Mouse (Mus musculus) heart, embryonic 14.5 days (tissue): ENCODE results near the gene Dok5. TPM values are rescaled to one million over a fixed set of nuclear protein-coding genes. Genes with fewer than 3 reads are reported as not detected.

Experiments used
- ATAC-seq: fragments of 200-750 bp; cut with Nextera tagmentation; 2 replicates; pipeline ENCODE4 v1.8.0; 2017; ENCODE audit warnings: low read depth, moderate TSS enrichment; ENCODE audit not compliant: insufficient number of reproducible peaks, insufficient read depth, low FRiP score
- H3K27ac ChIP-seq, 2 experiments: fragments of 200-500 bp in 1 of 2; fragments of 300-500 bp in 1 of 2; sonication (generic) in 1 of 2; replicated peaks in 1 of 2; 2 replicates each; pipeline ENCODE4 v1.5.1; 2012 to 2014; ENCODE audit warnings: low read depth in 2 of 2, low read length in 2 of 2, control low read depth in 1 of 2, mild to moderate bottlenecking in 1 of 2, mixed read lengths in 1 of 2; ENCODE audit not compliant: control insufficient read depth in 1 of 2, insufficient read depth in 1 of 2
- H3K27me3 ChIP-seq: fragments of 300-500 bp; sonication (generic); 2 replicates; pipeline ENCODE4 v1.6.1; 2014; ENCODE audit warnings: mild to moderate bottlenecking, low read length, control low read depth; ENCODE audit not compliant: control insufficient read depth, insufficient read depth
- H3K36me3 ChIP-seq: fragments of 300-500 bp; sonication (generic); 2 replicates; pipeline ENCODE4 v1.6.1; 2014; ENCODE audit warnings: mild to moderate bottlenecking, control low read depth, low read length, mixed read lengths; ENCODE audit not compliant: control insufficient read depth, insufficient read depth
- H3K4me1 ChIP-seq, 2 experiments: fragments of 200-500 bp in 1 of 2; fragments of 300-500 bp in 1 of 2; sonication (generic) in 1 of 2; 2 replicates each; pipeline ENCODE4 v1.6.1; 2012 to 2014; ENCODE audit warnings: low read length in 2 of 2, control low read depth in 1 of 2, mixed read lengths in 1 of 2; ENCODE audit not compliant: control insufficient read depth in 2 of 2, insufficient read depth in 2 of 2
- H3K4me2 ChIP-seq: fragments of 300-500 bp; sonication (generic); 2 replicates; pipeline ENCODE4 v1.6.1; 2014; ENCODE audit warnings: mild to moderate bottlenecking, low read length
- H3K4me3 ChIP-seq, 2 experiments: fragments of 200-500 bp in 1 of 2; fragments of 300-500 bp in 1 of 2; sonication (generic) in 1 of 2; 2 replicates each; pipeline ENCODE4 v1.5.1; 2012 to 2014; ENCODE audit warnings: low read length in 2 of 2, mild to moderate bottlenecking in 2 of 2, control low read depth in 1 of 2, low read depth in 1 of 2, moderate library complexity in 1 of 2; ENCODE audit not compliant: control insufficient read depth in 1 of 2, insufficient read depth in 1 of 2
- H3K9ac ChIP-seq: fragments of 300-500 bp; sonication (generic); 2 replicates; pipeline ENCODE4 v1.6.1; 2014; ENCODE audit warnings: mild to moderate bottlenecking, low read length
- H3K9me3 ChIP-seq: fragments of 300-500 bp; sonication (generic); 2 replicates; pipeline ENCODE4 v1.6.1; 2016; ENCODE audit warnings: low read length, control low read depth; ENCODE audit not compliant: control insufficient read depth
- WGBS: fragments of 180-500 bp; shearing (Covaris S2); extraction: QIAGEN DNeasy Blood & Tissue Kit; methylation state at CpG from one replicate; pipeline ENCODE4 v1.1.7; 2014; 5-methylcytosine and 5-hydroxymethylcytosine counted together
- polyA plus RNA-seq: library from polyadenylated mRNA; unstranded; fragments of >200 nt; fragmentation: Nextera tagmentation; extraction: Ambion mirVana; gene quantifications from 2 replicates; pipeline ENCODE4 v1.2.1, GENCODE M21; 2014

Dok5 gene
- polyA plus RNA-seq, 1 experiment from 2014 or later: 4.4 TPM

DNA sequence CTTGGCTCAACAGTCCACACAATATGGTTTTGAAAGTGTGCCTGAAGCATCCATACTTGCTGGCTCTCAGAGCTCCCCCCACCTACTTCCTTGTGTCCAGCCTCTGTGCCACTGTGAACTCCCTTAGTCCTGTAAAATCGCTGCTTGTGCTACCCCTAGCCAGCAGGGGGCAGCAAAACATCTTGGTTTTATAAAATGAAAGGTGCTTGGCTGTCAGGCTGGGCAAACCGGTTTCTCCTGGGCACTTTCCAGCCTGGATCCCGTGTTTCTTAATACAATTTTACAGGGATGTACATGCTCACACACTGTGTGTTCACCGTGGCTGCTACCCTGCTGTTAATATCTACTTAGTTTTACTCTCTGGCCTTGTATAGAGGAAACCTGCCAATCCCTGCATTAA is 145.9 kb downstream of the Dok5 start:
- Histone ChIP-seq H3K36me3 (no peaks in the 10 kb centered on the region), H3K4me3 (no peak overlapping the region), H3K4me1 (no peaks in the 10 kb centered on the region), H3K4me2 (no peak overlapping the region), H3K27ac (no peak overlapping the region), H3K9ac (no peak overlapping the region), H3K27me3 (peaks cover 18% of the 10 kb centered on the region), H3K9me3 (no peaks in the 10 kb centered on the region)
- ATAC-seq: no peak
- 4% methylated on average over 4 of the region's 4 CpGs for WGBS

- Histone ChIP-seq H3K27me3 (peaks cover 18% of the 10 kb centered on the region), H3K4me3 (no peak overlapping the region), H3K4me1 (no peaks in the 10 kb centered on the region), H3K36me3 (no peaks in the 10 kb centered on the region), H3K9me3 (no peaks in the 10 kb centered on the region), H3K4me2 (no peak overlapping the region), H3K9ac (no peak overlapping the region), H3K27ac (no peak overlapping the region)
- no peak for ATAC-seq
- WGBS: 67% methylated on average over 5 of the region's 5 CpGs
Measured at GRCm38 (mm10) chr2:170877936-170878335, 146.3 kb downstream of the Dok5 start.

GRCm38 (mm10) chr2:170884209-170884801 is 152.7 kb downstream of the Dok5 start:
- no peak for ATAC-seq
- no peak overlapping the region for H3K4me2 ChIP-seq
- H3K36me3 ChIP-seq: no peaks in the 10 kb centered on the region
- H3K27me3 ChIP-seq: peaks cover 7% of the 10 kb centered on the region
- no peaks in the 10 kb centered on the region for H3K4me1 ChIP-seq
- no peaks in the 10 kb centered on the region for H3K9me3 ChIP-seq
- no peak overlapping the region for H3K9ac ChIP-seq
- no peak overlapping the region for H3K4me3 ChIP-seq
- 54% methylated on average over 4 of the region's 4 CpGs for WGBS
- no peak overlapping the region for H3K27ac ChIP-seq

DNA sequence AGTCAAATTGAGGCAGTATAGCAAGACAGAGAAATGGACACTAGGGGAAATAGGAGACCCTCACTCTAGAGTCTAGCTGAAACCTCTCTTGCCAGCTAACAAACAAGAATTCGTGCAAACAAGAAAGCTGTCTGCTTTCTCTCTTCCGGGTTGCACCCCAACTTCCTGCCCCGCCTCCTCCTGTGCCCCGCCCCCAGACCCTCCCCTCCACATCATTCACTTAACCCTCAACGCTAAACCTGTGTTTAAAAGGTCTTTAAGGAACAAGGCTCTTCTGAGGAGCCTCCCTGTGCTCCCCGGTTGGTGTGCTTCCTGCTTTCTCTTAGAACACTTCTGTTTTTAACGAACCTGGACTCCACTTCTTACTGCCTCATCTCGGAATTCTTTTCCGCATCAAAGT is 156.4 kb downstream of the Dok5 start:
- no peaks in the 10 kb centered on the region for H3K4me1 ChIP-seq
- ATAC-seq: no peak
- H3K9ac ChIP-seq: no peak overlapping the region
- 50% methylated on average over 9 of the region's 9 CpGs for WGBS
- H3K27me3 ChIP-seq: no peaks in the 10 kb centered on the region
- H3K9me3 ChIP-seq: no peaks in the 10 kb centered on the region
- H3K4me3 ChIP-seq: no peak overlapping the region
- H3K4me2 ChIP-seq: peak overlapping the region; percentile 11; the same call in 1 of the 2 replicates
- no peak overlapping the region for H3K27ac ChIP-seq
- H3K36me3 ChIP-seq: no peaks in the 10 kb centered on the region

DNA sequence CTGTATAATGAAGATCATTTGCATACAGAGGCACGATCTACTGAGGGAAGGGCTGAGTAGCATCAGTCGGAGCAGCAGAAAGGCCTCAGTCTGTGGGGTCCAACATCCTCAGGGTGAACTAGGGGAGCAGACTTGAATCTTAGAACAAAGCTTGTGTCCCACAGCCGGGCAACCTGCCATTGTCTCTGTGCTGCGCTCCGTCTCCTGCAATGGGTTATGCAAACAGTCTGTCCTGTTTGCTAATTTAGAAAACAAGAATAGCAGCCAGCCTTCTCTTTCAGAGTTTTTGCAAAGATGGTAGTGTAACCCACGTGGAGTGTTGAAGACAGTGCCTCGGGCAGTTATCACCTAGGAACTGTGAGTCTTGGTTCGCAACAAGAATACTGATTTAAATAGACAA is 163.5 kb downstream of the Dok5 start:
- H3K4me1 ChIP-seq: no peaks in the 10 kb centered on the region
- H3K27ac ChIP-seq: no peak overlapping the region
- no peaks in the 10 kb centered on the region for H3K27me3 ChIP-seq
- no peak overlapping the region for H3K4me2 ChIP-seq
- 81% methylated on average over 8 of the region's 8 CpGs for WGBS
- H3K9ac ChIP-seq: no peak overlapping the region
- H3K36me3 ChIP-seq: no peaks in the 10 kb centered on the region
- H3K9me3 ChIP-seq: no peaks in the 10 kb centered on the region
- no peak for ATAC-seq
- H3K4me3 ChIP-seq: no peak overlapping the region

DNA sequence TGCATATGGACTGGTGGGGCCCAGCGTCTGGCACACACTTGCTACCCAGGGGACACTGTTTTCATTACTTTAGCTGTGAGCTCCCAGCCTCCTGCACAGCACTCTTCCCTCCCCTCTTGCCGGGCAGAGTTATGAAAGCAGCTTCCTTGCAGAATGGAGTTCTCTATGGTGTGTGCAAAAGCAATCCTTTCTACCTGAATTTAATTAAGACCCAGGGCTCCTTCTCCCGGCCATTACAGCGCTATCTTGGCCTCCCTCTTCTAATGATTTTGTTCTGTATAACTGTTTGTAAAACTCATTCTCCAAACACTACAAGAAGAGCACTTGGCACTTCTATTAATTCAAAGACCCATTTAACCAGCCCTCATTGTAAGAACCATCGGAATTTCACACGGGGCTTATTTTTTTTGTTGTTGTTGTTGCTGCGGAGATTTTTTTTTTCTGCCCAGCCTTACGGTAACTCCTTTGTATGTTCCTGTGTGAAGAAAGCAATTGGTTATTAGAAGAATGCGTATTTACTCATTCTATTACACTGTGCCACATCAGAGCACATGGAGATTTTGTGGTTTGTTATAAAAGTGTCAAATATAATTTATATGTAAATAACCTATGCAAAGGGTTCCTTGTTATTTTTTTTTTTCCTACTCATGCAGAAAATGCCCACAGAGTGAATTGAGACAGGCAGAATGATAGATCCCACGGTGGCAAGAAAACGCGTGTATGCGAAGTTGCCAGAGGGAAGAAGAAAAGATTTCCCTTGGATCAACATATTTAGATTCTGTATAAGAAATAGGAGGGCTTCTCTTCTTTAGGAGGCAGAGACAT is 170.8 kb downstream of the Dok5 start:
- no peak overlapping the region for H3K4me2 ChIP-seq
- H3K27ac ChIP-seq: no peak overlapping the region
- no peak for ATAC-seq
- H3K9me3 ChIP-seq: 0 out of 2 replicates have a peak, but pooled peaks cover 8% of the 10 kb centered on the region
- H3K4me1 ChIP-seq: no peaks in the 10 kb centered on the region
- H3K36me3 ChIP-seq: no peaks in the 10 kb centered on the region
- no peak overlapping the region for H3K9ac ChIP-seq
- H3K4me3 ChIP-seq: no peak overlapping the region
- WGBS: 79% methylated on average over 13 of the region's 13 CpGs
- no peaks in the 10 kb centered on the region for H3K27me3 ChIP-seq

GRCm38 (mm10) chr2:170903029-170903306 is 171.4 kb downstream of the Dok5 start:
- H3K27me3 ChIP-seq: no peaks in the 10 kb centered on the region
- H3K4me1 ChIP-seq: no peaks in the 10 kb centered on the region
- H3K27ac ChIP-seq: no peak overlapping the region
- H3K9ac ChIP-seq: no peak overlapping the region
- WGBS: 89% methylated on average over 7 of the region's 7 CpGs
- no peaks in the 10 kb centered on the region for H3K36me3 ChIP-seq
- ATAC-seq: no peak
- H3K9me3 ChIP-seq: 0 out of 2 replicates have a peak, but pooled peaks cover 8% of the 10 kb centered on the region
- H3K4me2 ChIP-seq: no peak overlapping the region
- H3K4me3 ChIP-seq: no peak overlapping the region
